Mouse (Mus musculus) intestine, postnatal 0 days (tissue): Measurements from ENCODE around the gene Anapc4. TPM values are rescaled to one million over a fixed set of nuclear protein-coding genes. Genes with fewer than 3 reads are reported as not detected.
A peak's percentile ranks its signal among the peaks of the same experiment; 100 is the strongest.

Source experiments
- ATAC-seq: fragments of 200-750 bp; cut with Nextera tagmentation; 2 replicates; pipeline ENCODE4 v1.8.0; 2017; ENCODE audit warnings: mild to moderate bottlenecking, moderate TSS enrichment, moderate library complexity
- H3K27ac ChIP-seq: fragments of 300-500 bp; sonication (generic); 2 replicates; pipeline ENCODE4 v1.5.1; 2014; ENCODE audit warnings: mild to moderate bottlenecking, low read depth, low read length, moderate library complexity
- H3K27me3 ChIP-seq: fragments of 300-500 bp; sonication (generic); replicated peaks from 2 replicates; pipeline ENCODE4 v1.6.1; 2014; ENCODE audit warnings: low read length, mixed read lengths; ENCODE audit not compliant: control insufficient read depth, insufficient read depth
- H3K36me3 ChIP-seq: fragments of 300-500 bp; sonication (generic); 2 replicates; pipeline ENCODE4 v1.6.1; 2014; ENCODE audit warnings: mild to moderate bottlenecking, moderate library complexity; ENCODE audit not compliant: control insufficient read depth, insufficient read depth
- H3K4me1 ChIP-seq: fragments of 300-500 bp; sonication (generic); replicated peaks from 2 replicates; pipeline ENCODE4 v1.6.1; 2014; ENCODE audit warnings: antibody characterized with exemption, low read length, mixed read lengths; ENCODE audit not compliant: control insufficient read depth, insufficient read depth
- H3K4me2 ChIP-seq: fragments of 300-500 bp; sonication (generic); replicated peaks from 2 replicates; pipeline ENCODE4 v1.6.1; 2014; ENCODE audit warnings: low read depth, mild to moderate bottlenecking, moderate library complexity
- H3K4me3 ChIP-seq: fragments of 300-500 bp; sonication (generic); 2 replicates; pipeline ENCODE4 v1.5.1; 2014; ENCODE audit warnings: low read depth, low read length
- H3K9ac ChIP-seq: fragments of 300-500 bp; sonication (generic); 2 replicates; pipeline ENCODE4 v1.6.1; 2014; ENCODE audit warnings: mild to moderate bottlenecking, low read depth, low read length
- H3K9me3 ChIP-seq: fragments of 300-500 bp; sonication (generic); 2 replicates; pipeline ENCODE4 v1.6.1; 2016; ENCODE audit warnings: mixed run types; ENCODE audit not compliant: control insufficient read depth
- CTCF ChIP-seq: sonication (generic); IDR thresholded peaks from 2 replicates; pipeline ENCODE4 v1.5.1; 2016; ENCODE audit warnings: low read depth, mild to moderate bottlenecking, control low read depth, antibody characterized with exemption, moderate library complexity
- WGBS: fragments of 180-500 bp; shearing (Covaris S2); extraction: QIAGEN DNeasy Blood & Tissue Kit; methylation state at CpG from one replicate; pipeline ENCODE4 v1.1.7; 2014; 5-methylcytosine and 5-hydroxymethylcytosine counted together
- polyA plus RNA-seq: library from polyadenylated mRNA; unstranded; fragments of >200 nt; fragmentation: Nextera tagmentation; extraction: Ambion mirVana; gene quantifications from 2 replicates; pipeline ENCODE4 v1.2.1, GENCODE M21; 2015

The Anapc4 gene
- polyA plus RNA-seq, 1 experiment from 2014 or later: 30.2 TPM

DNA sequence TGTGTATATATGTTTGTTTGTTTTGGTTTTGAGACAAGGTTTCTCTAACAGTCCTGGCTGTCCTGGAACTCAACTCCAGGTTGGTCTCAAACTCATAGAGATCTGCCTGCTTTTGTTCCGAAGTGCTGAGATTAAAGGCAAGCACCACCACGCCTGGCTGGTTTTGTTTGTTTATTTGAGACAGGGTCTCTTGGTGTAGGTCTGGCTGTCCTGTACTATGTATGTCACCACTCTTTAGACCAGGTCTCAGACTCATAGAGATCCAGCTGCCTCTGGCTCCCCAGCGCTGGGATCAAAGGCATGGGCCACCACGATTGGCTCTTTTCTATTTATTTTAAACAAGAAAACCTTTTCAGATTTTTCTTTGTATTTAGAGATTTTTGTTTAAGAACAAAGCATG is 70.4 kb downstream of the Anapc4 start:
- Histone ChIP-seq H3K4me2 (no peak overlapping the region), H3K27me3 (no peaks in the 10 kb centered on the region), H3K36me3 (no peaks in the 10 kb centered on the region), H3K4me1 (no peaks in the 10 kb centered on the region), H3K9ac (no peak overlapping the region), H3K9me3 (no peaks in the 10 kb centered on the region), H3K4me3 (no peak overlapping the region), H3K27ac (no peak overlapping the region)
- WGBS: 34% methylated on average over 4 of the region's 4 CpGs
- no peak for TF ChIP-seq CTCF
- ATAC-seq: no peak

DNA sequence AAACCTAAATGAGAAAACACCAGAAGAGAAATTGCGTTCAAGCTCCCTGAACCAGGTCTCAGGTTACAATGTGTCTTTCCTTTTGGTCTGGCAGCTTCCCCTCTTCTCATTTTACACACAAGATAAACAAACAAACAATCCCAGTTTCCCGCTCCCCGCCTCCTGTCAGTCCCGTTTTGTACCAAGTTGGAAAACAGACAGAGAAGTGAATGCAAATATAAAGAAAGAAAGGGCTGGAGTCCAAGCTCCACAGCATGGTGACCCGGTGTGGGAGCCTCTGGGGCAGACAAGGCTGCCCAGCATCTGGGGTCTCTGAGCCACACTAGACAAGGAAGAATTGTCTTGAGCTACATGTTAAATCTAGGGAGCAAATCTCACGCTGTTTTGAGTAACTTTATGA is 70.9 kb downstream of the Anapc4 start:
- H3K27ac ChIP-seq: no peak overlapping the region

GRCm38 (mm10) chr5:52908246-52908645 is 74.4 kb downstream of the Anapc4 start:
- H3K9me3 ChIP-seq: no peaks in the 10 kb centered on the region
- ATAC-seq: no peak
- no peaks in the 10 kb centered on the region for H3K36me3 ChIP-seq
- no peaks in the 10 kb centered on the region for H3K4me1 ChIP-seq
- WGBS: 82% methylated on average over 3 of the region's 3 CpGs
- no peak overlapping the region for H3K9ac ChIP-seq
- H3K27me3 ChIP-seq: no peaks in the 10 kb centered on the region
- H3K27ac ChIP-seq: no peak overlapping the region
- TF ChIP-seq CTCF: no peak
- no peak overlapping the region for H3K4me2 ChIP-seq
- H3K4me3 ChIP-seq: no peak overlapping the region

More for the DNA sequence above, 70.9 kb downstream of the Anapc4 start:
- Histone ChIP-seq H3K4me2 (no peak overlapping the region), H3K9ac (no peak overlapping the region), H3K27me3 (no peaks in the 10 kb centered on the region), H3K9me3 (no peaks in the 10 kb centered on the region), H3K4me1 (no peaks in the 10 kb centered on the region), H3K36me3 (no peaks in the 10 kb centered on the region), H3K4me3 (no peak overlapping the region)
- WGBS: 33% methylated on average over 6 of the region's 6 CpGs
- ATAC-seq: no peak
- TF ChIP-seq CTCF: no peak

DNA sequence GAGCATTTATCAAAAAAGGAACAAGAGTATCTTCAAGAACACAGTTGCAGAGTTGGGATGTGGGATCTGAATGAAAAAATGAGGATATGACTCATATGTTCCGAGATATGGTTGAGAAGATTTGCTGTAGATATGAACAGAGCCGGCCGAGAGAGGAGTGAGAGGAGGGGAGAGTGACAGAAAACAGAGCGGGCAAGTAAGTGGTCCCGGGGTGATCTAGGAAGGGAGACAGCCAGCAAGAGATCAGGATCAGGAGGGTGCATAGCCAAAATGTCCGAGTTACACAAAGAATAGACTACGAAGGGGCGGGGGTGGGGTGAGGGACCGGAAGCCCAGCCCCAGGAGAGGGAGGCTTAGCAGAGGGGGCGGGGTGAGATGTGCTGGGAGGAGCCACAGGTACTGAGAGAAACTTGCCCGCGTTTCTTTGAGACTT is 76.4 kb downstream of the Anapc4 start:
- Histone ChIP-seq H3K4me1 (no peaks in the 10 kb centered on the region), H3K27ac (no peak overlapping the region), H3K4me2 (peak overlapping the region; percentile 57), H3K27me3 (no peaks in the 10 kb centered on the region), H3K9ac (no peak overlapping the region), H3K36me3 (no peaks in the 10 kb centered on the region), H3K4me3 (peak overlapping the region; percentile 29), H3K9me3 (no peaks in the 10 kb centered on the region)
- TF ChIP-seq CTCF: no peak
- 20% methylated on average over 12 of the region's 12 CpGs for WGBS
- peak; percentile 38 for ATAC-seq

DNA sequence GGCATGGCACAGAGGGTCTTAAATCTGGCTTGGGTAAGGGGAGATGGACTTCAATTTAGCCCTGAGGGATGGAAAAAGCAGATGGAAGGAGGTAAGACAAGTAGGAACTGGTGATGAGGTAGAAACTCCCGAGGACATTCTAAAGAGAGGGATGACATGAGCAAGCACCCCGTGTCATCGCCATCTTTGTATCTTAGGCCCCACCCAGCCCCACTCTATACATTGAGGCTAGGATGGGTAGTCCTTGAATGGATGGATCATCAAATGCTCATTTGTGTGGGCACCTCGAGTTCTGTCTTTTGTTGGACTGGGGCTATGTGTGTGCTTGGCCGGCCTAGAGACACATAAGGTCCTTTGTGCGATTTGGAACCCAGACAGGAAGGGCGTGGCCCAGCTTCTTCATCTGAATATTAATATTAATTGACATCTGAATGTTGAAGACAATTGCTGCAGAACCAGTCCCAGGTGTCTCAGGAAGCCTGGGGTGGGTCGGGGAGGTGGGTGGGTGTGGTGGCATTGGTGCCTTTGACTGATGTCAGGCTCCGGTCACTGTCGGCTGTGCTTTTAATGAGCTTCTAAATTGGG is 77.6 kb downstream of the Anapc4 start:
- Histone ChIP-seq H3K27me3 (no peaks in the 10 kb centered on the region), H3K27ac (no peak overlapping the region), H3K36me3 (no peaks in the 10 kb centered on the region), H3K9ac (no peak overlapping the region), H3K9me3 (no peaks in the 10 kb centered on the region), H3K4me2 (no peak overlapping the region), H3K4me3 (no peak overlapping the region), H3K4me1 (no peaks in the 10 kb centered on the region)
- no peak for TF ChIP-seq CTCF
- no peak for ATAC-seq
- 92% methylated on average over 10 of the region's 10 CpGs for WGBS

GRCm38 (mm10) chr5:52913711-52914110 is 79.9 kb downstream of the Anapc4 start:
- WGBS: 85% methylated on average over 7 of the region's 7 CpGs
- no peaks in the 10 kb centered on the region for H3K36me3 ChIP-seq
- no peak overlapping the region for H3K4me2 ChIP-seq
- H3K4me3 ChIP-seq: no peak overlapping the region
- no peak for TF ChIP-seq CTCF
- H3K27me3 ChIP-seq: no peaks in the 10 kb centered on the region
- no peak for ATAC-seq
- no peaks in the 10 kb centered on the region for H3K9me3 ChIP-seq
- no peaks in the 10 kb centered on the region for H3K4me1 ChIP-seq
- H3K27ac ChIP-seq: no peak overlapping the region
- no peak overlapping the region for H3K9ac ChIP-seq

GRCm38 (mm10) chr5:52916186-52916585 is 82.4 kb downstream of the Anapc4 start:
- no peaks in the 10 kb centered on the region for H3K36me3 ChIP-seq
- no peak overlapping the region for H3K27ac ChIP-seq
- no peak overlapping the region for H3K4me3 ChIP-seq
- H3K4me2 ChIP-seq: no peak overlapping the region
- no peak for ATAC-seq
- no peak overlapping the region for H3K9ac ChIP-seq
- 76% methylated on average over 6 of the region's 6 CpGs for WGBS
- H3K4me1 ChIP-seq: no peaks in the 10 kb centered on the region
- no peaks in the 10 kb centered on the region for H3K9me3 ChIP-seq
- TF ChIP-seq CTCF: no peak
- H3K27me3 ChIP-seq: no peaks in the 10 kb centered on the region

Other genes with a start within 250 kb of the Anapc4 start
- 8.9 and 9.1 TPM in 2 replicates for gene Sepsecs, start 164.3 kb upstream of the Anapc4 start, polyA plus RNA-seq
- 40.9 and 43.1 TPM in 2 replicates for gene Pi4k2b, start 92.4 kb upstream of the Anapc4 start, polyA plus RNA-seq
- gene Zcchc4, start 58.6 kb upstream of the Anapc4 start, polyA plus RNA-seq: 4.2 TPM in 2 replicates
- 132 and 161 TPM in 2 replicates for gene Slc34a2, start 204.1 kb downstream of the Anapc4 start, polyA plus RNA-seq